Mouse (Mus musculus) embryo, embryonic 11.5 days (tissue): ENCODE data around the gene Cdh5.
"Not testable (repeated sequence)": the region's sequence is repeated elsewhere in the genome, so short reads cannot be mapped to it uniquely, and the experiment has no call there.

Experiments used
- DNase-seq: peaks from one replicate; pipeline ENCODE4 v3.0.0-alpha.2; 2012; ENCODE audit warnings: low read depth, low spot score

The Cdh5 gene

GRCm38 (mm10) chr8:104101415-104101814, at the start of gene Cdh5:
TSS of gene Cdh5 (plus strand) at chr8:104101625.
- DNase-seq: no peak

DNA sequence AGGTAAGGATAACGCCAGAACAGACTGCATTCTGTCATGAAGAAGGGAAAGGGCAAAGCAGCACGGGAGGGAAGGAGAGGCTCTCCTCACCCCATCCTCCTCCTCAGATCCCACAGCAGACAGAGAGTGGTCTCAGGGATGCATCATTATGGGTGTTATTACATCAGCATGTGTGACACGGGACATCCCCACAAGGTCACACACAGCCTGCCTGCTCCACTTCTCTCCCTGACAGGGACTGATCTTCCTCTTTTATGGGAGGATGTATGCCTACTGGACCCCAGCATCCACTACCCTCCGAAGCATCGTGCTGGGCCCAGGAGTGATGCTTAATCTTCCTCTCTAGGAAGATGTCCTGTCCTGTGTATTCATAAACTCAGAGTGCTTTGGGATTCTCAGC, 41.5 kb upstream of the Cdh5 start:
- no peak for DNase-seq

DNA sequence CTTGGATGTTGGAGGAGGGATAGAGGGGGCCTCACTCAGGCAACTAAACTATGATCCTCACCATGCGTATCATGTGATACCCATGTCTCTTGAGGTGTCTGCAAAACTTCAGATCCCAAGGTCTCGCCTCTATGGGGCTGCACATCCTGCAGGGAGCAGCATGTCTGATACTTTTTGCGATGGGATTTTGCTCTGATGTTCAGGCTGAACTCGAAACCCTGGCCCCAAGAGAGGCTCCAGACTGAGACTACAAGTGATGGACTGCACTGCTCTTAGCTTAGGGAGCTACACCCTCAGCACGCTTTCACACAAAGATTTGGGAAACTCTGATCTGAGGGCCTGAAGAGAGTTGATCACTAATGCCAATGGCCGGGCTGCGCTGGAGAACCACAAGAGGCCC, 41.0 kb upstream of the Cdh5 start:
- DNase-seq: no peak

- no peak for DNase-seq
Observed at GRCm38 (mm10) chr8:104061048-104061988, 40.1 kb upstream of the Cdh5 start.

- DNase-seq: no peak
Observed at GRCm38 (mm10) chr8:104061989-104062820, 39.2 kb upstream of the Cdh5 start.

DNA sequence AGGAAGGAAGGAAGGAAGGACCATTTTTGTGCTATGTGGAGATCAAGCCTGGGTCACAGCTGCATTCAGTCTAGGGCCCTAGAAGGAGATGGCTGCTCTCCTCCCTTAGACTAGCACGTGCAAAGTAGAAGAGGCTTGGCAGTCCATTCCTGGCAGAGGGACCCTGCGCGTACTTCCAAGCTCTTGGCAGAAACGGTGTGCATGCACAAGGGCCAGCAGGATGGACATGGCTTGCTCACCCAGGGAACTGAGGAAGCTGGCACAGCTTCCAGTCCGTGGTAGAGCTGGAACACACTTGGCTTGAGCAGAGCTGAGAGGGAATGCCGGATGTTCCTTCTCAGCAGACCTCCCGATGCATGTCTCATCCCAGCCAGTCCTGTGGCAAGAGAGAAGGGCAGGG, 36.2 kb upstream of the Cdh5 start:
- no peak for DNase-seq

DNA sequence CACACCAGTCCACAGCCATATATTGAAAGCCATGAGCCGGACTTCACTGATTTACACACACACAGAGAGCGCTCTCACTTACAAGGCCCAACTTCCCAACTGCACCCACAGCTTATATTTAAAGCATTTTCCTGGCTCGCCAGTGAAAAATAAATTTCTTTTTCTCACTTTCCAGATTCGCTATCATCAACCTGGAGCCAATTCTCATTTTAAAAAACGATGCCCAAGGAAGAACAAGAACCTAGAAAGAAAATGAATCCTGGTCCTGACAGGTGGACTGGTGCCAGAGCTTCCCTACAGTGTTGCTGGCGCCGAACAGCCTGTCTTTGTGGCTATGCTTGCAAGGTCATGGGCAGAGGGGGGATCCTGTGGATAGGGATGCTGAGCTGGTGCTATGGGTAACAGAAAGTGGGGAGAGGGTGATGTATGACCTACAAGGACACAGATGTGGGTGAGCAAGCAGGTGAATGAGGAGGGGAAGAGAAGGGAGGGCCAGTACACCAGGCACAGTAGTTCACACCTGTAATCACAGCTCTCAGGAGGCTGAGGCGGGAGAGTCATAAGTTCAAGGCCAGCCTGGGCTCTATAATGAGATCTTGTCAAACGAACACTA, 35.4 kb upstream of the Cdh5 start:
- DNase-seq: no peak

DNA sequence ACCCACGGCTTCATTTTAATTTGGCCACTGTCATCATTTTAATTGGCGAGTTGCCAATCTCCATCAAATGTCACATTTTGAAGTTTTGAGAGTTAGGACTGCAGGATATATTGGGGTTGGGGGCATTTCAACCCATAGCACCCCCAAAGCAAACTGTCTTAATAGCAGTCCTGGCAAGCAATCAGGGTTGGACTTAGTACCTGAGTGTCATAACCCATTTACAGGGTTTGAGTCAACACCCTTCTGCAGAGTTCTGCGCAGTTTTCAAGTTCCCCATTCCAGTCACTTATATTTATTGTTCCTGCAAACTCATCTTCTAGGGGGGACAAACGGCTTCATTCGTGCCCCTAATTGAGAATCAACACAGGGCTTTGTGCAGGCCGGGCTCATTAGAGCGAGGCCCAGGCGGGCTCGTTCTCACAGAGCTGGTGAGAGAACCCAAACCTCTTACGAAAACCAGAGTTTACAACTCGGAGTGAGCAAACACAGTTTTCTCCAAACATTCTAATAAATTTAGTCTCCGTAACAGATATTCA, 34.0 kb upstream of the Cdh5 start:
- DNase-seq: no peak

GRCm38 (mm10) chr8:104068421-104069035, 32.9 kb upstream of the Cdh5 start:
- no peak for DNase-seq

- DNase-seq: not testable (repeated sequence)
Observed at GRCm38 (mm10) chr8:104070201-104070865, 31.1 kb upstream of the Cdh5 start.

- DNase-seq: no peak
Observed at GRCm38 (mm10) chr8:104070949-104071348, 30.5 kb upstream of the Cdh5 start.

DNA sequence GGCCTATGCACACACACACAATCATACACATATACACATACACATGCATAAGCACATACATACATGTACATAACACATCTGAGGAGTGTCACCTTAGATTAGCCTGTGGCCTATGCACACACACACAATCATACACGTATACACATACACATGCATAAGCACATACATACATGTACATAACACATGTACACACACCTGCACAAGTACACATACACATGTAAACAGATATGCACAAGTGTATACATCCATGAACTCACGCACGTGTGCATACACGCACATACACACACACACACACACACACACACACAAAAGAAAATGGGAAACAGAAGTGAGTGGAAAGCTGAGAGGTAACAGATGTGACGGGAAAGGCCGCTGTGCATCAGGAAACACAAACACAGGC, 26.3 kb upstream of the Cdh5 start:
- no peak for DNase-seq

GRCm38 (mm10) chr8:104076541-104077412, 24.6 kb upstream of the Cdh5 start:
- DNase-seq: no peak

DNA sequence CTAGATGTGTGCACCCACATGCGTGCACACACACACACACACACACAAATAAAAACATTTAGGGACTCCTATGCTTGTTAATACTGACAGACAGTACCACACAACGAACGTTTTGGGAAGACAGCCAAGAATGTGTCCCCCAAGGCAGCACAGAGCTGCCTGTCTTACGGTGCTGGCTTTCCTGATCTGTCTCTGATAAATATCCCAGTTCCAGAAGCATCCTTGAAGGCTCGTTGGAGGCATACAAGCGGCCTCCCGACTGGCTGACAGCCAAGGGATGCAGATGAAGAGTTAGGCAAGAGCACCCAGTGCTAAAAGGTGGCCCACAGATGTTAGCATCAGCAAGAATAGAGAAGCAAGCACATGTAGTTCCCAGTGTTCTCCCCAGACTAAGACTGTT, 23.3 kb upstream of the Cdh5 start:
- DNase-seq: no peak

- DNase-seq: no peak
Observed at GRCm38 (mm10) chr8:104085281-104085680, 16.1 kb upstream of the Cdh5 start.

GRCm38 (mm10) chr8:104086615-104087014, 14.8 kb upstream of the Cdh5 start:
- no peak for DNase-seq

DNA sequence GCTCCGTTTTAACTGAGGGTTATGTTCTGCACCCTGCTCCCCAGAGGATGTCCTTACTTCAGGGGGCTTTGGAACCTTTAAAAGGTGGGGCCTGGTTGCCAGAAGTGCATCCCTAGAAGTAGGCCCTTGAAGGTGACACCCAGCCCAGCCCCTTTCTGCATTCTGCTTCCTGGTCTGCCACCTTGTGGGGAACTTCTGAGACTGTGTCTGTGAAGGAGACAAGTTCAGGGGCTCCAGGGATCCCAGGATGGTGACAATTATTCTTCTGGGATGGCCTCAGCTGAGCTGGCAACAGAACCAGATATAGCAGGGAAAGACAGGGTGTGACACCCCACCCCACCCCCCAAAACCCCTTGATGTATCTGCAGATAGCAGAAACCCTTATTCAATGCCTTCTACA, 14.3 kb upstream of the Cdh5 start:
- DNase-seq: no peak

- not testable (repeated sequence) for DNase-seq
Observed at GRCm38 (mm10) chr8:104087878-104088277, 13.5 kb upstream of the Cdh5 start.

DNA sequence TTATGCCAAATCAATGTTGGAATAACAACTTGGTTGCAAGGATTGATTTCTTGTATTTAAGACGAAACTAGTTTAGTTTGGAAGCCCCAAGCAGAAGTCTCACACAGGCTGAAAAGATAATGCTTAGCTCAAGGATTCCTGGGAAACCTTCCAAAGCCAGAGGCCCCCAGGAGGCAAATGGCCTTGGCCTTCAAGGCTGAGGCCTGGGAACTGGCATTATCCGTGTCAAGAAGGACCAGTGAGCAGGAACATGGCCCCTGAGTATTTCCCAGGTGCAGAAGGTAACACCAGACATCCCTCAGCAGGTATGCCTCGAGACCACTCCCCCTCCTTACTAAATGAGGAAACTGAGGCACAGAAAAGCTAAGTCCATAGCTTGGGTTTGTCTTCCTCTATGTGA, 12.5 kb upstream of the Cdh5 start:
- no peak for DNase-seq
